Mouse (Mus musculus) brain, embryonic 18.5 days (tissue): ENCODE results near the gene Ankdd1a.
A peak's percentile ranks its signal among the peaks of the same experiment; 100 is the strongest.

Experiments used
- DNase-seq: peaks from one replicate; pipeline ENCODE4 v3.0.0-alpha.2; 2012; ENCODE audit warnings: low read depth, low spot score

Ankdd1a gene

GRCm38 (mm10) chr9:65542111-65542524 is 22.1 kb upstream of the Ankdd1a start:
- DNase-seq = no peak

GRCm38 (mm10) chr9:65541126-65542068 is 21.4 kb upstream of the Ankdd1a start:
- DNase-seq = no peak

GRCm38 (mm10) chr9:65539697-65540096 is 19.7 kb upstream of the Ankdd1a start:
- no peak for DNase-seq

- no peak for DNase-seq
These were observed 18.1 kb upstream of the Ankdd1a start for GRCm38 (mm10) chr9:65537901-65538630.

GRCm38 (mm10) chr9:65536491-65536890 is 16.5 kb upstream of the Ankdd1a start:
- no peak for DNase-seq

- DNase-seq = no peak
These were observed 15.9 kb upstream of the Ankdd1a start for GRCm38 (mm10) chr9:65535789-65536469.

- no peak for DNase-seq
These were observed 15.3 kb upstream of the Ankdd1a start for GRCm38 (mm10) chr9:65535191-65535722.

- DNase-seq = no peak
These were observed 14.1 kb upstream of the Ankdd1a start for GRCm38 (mm10) chr9:65534111-65534510.

GRCm38 (mm10) chr9:65532986-65533385 is 13.0 kb upstream of the Ankdd1a start:
- no peak for DNase-seq

- DNase-seq = no peak
These were observed 11.3 kb upstream of the Ankdd1a start for GRCm38 (mm10) chr9:65531283-65531682.

- DNase-seq = no peak
These were observed 9.7 kb upstream of the Ankdd1a start for GRCm38 (mm10) chr9:65529659-65530058.

- DNase-seq = no peak
These were observed 8.5 kb upstream of the Ankdd1a start for GRCm38 (mm10) chr9:65528417-65529038.

- no peak for DNase-seq
These were observed 5.6 kb upstream of the Ankdd1a start for GRCm38 (mm10) chr9:65525445-65526195.

GRCm38 (mm10) chr9:65523611-65524364 is 3.8 kb upstream of the Ankdd1a start:
- DNase-seq = peak; percentile 45

- DNase-seq = peak; percentile 20
These were observed 498 bp upstream of the Ankdd1a start for GRCm38 (mm10) chr9:65520505-65520876.

GRCm38 (mm10) chr9:65514851-65515261 is 5.1 kb downstream of the Ankdd1a start:
- no peak for DNase-seq

- DNase-seq = no peak
These were observed 5.6 kb downstream of the Ankdd1a start for GRCm38 (mm10) chr9:65514431-65514830.

- DNase-seq = no peak
These were observed 7.5 kb downstream of the Ankdd1a start for GRCm38 (mm10) chr9:65512520-65512919.

GRCm38 (mm10) chr9:65508449-65508848 is 11.5 kb downstream of the Ankdd1a start:
- DNase-seq = no peak
